Mouse (Mus musculus): ENCODE measurements around the gene Selenop.
"Not testable (repeated sequence)": the region's sequence is repeated elsewhere in the genome, so short reads cannot be mapped to it uniquely, and the experiment has no call there.

Selenop gene

DNA sequence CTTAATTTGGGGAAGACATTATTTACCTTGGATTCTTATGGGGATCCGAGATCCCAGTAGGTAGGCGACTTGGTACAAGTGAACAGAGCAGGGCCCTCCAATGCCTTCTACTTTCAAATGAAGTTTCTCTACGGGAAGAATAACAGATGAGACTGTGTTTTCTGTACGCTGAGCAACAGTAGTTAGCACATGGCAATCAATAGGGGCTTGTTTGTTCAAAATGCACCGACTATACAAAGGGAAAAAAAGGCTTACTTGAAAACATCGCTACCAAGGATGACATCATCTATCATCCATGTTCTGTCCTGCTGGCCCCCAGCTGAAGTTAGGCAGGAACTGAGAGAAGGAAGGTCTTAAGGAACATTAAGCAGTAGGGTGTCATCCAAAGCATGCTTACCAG lies at the start of gene Selenop:
Gene Selenop (plus strand): TSS at position 301 of the 400 bp plus-strand sequence.
- no peak for DNase-seq

DNA sequence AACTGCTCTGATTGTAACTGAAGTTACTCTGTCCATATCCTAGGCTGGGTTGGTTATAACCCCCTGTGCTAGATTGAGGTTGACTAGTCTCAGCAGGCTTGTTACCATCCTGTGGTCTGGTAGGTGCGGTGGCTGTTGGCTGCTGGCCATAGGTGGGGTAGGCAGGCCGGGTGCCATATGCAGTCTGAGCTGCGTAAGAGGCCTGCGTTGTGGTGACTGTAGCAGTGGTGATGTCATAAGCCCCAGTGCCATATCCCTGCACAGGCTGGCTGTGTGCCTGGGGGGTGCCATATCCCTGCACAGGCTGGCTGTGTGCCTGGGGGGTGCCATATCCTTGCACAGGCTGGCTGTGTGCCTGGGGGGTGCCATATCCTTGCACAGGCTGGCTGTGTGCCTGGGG lies 49.7 kb upstream of the Selenop start:
- DNase-seq: not testable (repeated sequence)

DNA sequence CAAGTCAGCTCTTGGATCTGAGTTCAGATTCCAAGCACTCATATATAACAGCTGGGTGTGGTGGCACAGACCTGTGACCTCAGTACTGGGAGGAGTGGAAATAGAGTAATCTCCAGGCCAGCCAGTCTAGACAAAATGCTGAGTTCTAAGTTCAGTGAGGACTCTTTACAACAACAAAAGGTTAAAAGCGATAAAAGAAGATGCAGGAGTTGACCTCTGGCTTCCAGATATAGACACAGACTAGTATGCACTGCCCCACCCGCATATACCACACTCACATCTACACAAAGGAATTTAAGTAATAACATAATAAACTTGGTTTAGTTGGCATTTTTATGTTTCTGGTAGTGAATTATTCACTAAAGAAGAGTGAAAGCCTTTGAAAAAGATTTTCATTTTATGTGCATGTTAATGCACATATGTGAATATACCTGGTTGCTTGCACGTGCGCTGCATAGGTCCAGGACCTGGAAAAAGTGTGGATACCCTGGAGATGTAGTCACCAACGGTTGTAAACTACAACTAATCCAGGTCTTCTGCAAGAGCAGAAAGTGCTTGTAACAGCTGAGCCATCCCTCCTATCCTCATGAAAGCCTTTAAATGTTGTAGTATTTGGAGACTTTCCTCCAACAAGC lies 45.4 kb upstream of the Selenop start:
- no peak for DNase-seq

DNA sequence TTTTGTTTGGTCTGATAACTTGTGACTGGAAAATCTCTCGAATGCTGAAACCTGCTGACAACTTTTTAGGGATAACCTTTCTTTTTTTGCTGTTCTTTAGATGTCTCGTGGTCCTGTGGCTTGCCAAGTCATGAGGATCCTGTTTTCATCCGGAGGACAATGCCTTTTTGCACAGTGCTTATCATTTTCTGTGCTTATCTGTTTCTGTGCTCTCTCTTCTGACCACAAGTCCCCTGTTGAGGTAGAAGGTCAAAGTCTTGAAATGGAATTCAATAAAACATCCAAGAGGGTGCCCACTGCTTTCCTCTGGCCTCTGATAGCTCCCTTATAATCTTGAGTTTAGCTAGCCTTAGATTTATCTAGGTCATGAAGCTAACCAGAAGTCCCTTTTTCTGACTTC lies 41.8 kb upstream of the Selenop start:
- DNase-seq: no peak

DNA sequence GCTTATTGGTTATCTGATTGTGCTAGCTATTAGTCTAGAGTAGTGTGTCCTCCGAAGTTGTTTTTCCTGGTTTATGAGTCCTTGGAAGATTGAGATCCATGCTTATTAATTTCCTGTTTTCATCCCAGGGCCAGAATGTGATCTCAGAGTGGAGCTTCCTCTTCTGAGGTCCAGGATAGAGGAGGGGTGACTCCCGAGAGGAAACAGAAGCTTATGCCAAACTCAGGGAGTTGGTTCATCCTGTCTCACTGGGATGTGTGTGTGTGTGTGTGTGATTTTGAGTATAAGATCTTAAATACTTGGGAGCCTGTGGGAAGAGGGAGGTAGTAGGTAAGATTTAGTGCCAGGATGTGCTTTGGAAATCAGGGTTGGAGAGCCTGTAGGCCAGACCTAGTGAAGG lies 40.2 kb upstream of the Selenop start:
- DNase-seq: no peak

DNA sequence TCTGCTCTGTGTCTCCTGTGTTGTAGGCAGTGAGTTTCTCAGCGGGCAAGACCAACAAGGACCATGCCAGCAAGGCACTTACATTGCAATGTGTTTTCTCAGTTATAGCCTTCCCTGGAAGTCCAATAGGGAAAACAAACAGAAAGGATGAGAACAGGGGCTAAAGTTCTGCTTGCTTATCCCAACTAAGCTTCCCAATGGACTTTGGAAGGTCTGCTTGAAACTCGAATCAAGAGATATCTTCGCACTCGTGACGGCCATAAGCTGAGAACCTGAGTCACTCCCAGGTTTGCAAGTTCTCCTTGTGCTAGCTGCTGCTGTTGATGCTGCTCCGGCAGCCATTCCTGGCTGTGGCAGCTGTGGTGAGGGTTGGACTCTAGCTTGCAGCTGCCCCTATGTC lies 39.4 kb upstream of the Selenop start:
- no peak for DNase-seq

DNA sequence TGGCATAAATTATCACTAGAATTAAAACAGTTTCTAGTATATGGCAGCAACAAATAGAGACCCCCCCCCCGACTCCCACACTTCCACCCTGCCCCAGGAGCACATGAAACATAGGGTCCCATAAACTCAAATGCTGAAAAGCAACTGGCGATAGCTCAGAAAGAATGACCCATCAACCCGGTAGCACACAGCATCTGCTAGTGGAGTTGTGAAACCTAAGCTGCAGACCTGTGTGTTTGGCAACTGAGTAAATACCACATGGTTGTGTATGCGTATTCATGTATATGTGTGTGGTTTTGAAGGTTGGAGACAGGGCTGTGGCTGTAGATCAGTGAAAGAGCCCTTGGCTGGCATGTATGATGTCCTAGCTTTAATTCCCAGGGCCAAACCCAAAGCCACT lies 37.3 kb upstream of the Selenop start:
- no peak for DNase-seq

DNA sequence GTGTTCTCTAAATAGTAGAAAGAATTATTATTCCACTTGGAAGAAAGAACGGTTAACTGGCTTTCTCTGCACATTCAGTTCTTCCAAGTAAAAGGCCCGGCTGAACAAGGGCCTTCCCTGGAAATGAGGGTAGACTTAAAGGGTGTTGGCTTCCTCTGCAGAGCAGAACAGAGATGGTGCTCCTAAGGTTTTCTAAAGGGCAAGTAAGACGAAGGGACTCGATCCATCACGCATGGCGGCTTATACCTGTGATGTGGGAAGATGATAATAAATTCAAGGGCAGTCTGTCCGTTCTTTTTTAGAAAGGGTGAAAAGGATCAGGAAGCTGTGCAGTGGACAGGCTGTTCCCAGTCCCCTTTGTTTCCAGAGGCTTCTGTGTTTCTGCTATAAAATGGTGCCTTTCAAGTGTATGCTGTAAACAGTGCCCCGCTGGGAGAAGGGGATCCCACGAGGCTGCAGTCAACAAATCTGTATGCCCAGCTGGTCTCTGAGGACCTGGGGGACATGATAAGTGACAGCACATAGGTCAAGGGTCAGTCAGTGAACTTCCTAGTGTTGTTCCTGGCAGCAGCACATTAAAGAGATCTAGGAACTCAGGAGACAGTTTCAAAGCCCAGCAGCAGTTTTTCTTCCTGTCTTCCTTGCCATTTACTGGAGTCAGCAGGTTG lies 36.0 kb upstream of the Selenop start:
- DNase-seq: no peak

DNA sequence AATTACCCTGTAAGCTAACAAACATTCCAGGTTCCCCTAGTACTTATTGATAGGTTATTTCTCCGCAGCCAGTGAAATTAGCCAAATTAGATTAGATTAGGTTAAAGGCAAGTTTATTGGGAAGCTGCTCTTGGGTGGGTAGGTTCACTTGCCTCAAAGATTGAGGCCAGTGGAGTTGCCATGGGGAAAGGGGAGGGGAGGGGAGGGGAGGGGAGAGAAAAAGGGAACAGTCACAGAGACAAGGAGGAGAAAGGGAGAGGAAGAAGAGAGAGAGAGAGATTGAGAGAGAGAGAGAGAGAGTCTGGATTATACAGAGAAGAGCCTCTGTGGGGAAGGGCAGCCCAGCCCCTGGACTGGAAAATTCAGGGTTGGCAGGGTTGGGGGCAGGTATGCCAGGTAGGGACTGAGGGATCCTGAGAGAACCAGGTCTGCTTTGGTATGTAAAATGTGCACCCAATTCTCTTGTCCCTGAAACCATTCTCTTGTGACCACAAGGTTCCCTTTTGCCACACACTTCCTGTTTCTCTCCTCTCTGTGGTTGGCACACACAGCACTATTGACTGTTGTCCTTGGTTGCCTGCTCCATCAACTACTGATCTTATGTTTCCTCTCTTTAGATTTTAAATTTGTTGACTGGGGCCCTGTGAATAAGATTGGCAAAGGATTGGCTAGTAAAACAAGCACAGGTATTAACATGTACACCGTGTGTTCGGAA lies 34.4 kb upstream of the Selenop start:
- no peak for DNase-seq

DNA sequence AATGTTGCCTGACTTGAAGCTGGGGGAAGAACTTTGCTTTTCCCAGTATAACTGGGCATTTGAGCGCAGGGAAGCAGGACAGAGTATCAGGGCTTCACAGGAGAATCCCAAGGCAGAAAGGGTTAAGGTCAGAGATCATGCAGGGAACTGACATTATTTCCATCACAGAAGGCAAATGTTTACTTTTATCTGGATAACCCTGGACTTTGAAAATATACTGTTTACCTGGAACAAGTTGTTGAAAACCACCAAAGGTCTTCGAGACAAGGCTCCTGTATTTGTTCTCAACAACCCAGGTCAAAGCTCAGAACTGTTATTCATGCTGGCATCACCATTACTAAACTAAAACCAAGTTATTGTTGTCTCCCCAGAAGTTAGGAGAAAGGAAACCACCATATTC lies 32.0 kb upstream of the Selenop start:
- no peak for DNase-seq

DNA sequence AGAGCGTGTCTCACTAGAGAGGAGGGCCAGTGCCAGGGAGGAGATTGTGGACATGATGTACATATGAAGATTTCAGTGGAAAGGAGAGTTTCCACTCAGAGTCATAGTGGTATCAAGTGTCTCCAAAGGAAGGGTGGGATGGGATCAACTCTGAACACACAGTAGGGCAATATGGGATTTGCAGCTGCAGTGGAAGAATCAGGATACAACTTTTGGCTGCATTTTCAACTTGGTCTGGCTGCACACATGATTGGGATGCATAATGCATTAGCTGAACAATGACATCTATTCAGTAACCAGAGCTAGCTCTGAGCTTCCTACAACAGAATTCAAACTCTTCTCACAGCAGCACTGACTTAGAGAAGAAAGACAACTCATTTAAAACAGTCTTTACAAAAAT lies 30.4 kb upstream of the Selenop start:
- DNase-seq: no peak

DNA sequence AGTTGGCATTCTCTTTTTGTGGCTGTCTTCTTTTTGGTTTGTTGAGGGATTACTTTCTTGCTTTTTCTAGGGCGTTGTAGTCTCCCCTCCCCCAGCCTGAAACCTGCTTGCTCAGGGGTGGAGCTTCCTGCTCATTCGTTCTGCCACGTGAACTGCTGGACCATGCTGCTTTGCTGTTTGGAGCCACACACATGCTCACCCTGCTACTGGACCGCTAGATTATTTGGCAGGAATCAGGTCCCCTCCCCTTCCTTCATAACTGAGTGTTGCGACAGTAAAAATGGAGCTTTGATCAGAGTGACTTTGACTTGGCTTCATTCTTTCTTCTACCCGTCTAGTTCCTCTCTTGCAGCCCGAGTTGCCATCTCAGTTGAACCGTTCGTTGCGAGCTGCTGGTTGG lies 23.3 kb upstream of the Selenop start:
- not testable (repeated sequence) for DNase-seq

DNA sequence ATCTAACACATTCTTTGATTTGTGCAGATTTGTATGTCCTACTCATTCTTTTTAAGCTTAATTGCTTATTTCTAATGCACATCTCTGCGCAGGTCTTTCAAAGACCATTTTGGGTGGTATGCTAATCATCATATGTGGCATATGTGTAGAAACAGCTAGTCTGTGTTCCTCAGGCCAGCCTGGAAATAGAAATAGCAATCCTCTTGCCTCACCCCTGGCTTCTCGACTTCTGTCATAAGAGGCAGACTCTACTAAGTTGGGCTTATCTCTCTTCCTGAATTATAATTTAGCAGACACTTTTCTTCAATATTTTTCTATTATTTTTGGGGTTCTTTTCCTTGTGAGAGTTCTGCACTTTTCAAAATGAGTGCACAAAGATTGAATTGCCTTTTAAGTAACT lies 17.7 kb upstream of the Selenop start:
- DNase-seq: no peak

DNA sequence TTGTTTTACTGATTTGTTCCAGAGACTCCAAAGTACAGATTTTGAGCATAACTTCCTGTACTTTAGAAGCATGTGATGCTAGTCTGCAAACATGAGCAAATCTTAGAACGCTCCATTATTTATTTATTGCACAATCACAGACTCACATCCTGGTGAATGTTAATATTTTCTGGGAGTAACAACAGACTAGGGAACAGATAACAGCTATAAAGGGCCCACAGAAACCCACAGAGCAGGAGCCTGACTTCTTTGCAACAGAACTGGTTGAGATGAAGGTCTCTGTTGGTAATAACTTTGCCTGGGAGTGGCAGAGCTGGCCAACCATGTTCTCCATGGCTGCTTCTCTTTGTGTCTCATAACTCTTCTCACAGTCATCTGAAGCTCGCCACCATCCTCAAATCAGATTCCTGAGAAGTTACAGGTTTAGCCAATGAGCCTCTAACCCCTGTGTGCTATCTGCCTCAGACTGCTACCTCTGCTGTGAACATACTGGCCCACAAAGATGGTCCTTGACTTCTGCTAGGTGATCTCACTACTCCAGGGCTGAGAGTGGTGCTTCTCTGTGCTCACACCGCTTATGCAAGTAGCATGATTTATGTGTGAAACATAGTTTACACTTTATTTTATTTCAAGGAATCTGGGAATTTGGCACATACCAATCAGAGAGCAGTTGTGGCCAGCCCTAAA lies 17.2 kb upstream of the Selenop start:
- no peak for DNase-seq

DNA sequence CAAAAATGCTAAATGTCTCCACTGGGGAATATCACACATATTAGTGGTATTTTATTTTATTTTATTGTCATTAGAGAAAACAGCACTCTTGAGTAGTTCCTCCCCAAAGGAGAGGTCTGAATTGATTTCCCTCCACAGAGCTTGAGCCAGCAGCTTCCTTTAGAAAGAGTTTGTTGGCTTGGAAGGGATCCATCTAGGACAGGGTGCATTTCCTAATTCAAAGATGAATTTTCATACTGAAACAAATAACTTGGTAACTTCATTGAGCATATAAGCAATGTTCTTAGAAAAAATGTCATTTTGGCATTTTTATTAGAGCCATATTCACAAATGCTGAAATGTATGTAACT lies 16.7 kb upstream of the Selenop start:
- no peak for DNase-seq

DNA sequence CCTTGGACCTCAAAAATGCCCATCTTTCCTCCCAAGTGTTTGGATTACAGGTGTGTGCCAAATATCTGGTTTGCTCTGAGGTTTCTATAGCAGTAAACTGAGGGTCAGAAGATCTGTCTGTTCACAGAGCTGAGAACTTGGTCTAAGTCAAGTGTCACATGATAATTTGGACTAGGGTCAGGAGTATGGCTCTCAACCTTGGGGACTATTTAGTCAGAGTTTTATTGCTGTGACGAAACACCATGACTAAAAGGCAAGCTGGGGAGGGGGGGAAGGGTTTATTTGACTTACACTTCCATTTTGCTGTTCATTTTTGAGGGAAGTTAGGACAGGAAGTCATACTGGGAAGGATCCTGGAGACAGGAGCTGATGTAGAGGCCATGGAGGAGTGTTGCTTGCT lies 9.3 kb upstream of the Selenop start:
- no peak for DNase-seq

DNA sequence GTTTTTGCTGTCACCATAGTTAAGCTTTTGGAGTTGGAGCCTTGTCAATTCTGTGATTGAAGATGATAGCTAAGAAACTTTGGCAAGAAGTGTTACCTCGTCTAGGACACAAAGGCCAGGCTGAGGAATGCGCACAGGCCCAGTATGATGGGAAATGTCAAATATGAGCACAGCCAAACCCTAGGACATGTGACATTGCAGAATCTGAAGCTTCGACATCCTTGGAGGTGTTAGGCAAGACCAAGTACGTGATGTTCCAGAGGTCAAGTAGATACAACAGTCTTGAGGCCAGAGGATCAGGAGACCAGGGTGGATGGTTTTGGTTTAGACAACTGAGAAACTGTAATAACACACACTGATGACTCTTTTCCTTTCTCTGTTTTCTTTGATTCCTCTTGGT lies 8.0 kb upstream of the Selenop start:
- DNase-seq: no peak

DNA sequence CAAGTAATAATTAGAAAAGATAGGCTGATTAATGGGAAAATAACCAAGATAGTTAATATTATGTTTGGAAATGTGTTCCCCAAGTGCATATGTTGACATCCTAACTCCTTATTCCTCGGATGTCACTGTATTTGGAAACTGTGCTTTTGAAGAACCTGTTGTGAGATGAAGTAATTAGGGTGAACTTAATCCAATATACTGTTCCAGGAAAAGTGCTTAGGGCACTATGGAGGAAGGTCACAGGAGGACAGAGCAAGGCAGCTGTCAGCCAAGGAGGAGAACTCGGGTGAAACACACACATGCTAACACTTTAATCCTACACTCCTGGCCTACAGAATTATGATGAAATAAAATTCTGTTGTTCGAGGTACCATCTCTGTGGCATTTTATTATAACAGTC lies 5.5 kb upstream of the Selenop start:
- DNase-seq: no peak

DNA sequence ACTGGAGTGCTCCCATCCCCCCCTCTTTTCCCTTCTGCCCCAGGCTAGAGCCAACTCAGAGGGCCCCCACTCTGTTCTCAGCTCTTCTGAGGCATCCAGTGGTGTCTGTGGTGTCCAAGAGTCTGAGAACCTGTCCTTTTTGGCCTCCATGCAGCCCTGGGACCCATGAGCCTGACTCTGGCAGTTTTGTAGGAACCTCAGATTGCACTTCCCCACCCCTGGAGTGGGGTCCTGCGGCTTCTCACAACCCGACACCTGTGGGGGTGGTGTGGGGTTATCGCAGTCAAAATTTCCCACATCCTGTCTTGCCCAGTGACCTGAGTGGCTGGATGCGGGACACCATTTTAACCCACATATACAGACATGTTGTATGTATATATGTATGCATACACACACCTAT lies 4.1 kb upstream of the Selenop start:
- no peak for DNase-seq

DNA sequence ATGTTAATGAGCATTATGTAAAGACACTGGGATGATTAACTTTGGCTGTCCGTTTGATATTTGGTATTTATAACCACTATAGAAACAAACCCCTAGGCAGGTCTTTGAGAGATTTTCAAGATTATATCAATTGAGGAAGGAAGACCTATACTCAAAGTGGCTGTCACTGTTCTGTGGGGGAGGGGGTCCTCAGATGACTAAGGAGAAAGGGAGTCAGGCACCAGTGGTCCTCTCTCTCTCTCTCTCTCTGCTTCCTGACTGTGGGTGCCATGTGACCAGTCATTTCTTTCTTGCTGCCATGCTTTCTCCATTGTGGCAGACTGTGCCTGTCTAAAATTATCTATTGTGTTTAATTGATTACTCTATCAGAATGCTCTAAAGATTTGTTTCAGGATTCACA lies 3.5 kb upstream of the Selenop start:
- no peak for DNase-seq

DNA sequence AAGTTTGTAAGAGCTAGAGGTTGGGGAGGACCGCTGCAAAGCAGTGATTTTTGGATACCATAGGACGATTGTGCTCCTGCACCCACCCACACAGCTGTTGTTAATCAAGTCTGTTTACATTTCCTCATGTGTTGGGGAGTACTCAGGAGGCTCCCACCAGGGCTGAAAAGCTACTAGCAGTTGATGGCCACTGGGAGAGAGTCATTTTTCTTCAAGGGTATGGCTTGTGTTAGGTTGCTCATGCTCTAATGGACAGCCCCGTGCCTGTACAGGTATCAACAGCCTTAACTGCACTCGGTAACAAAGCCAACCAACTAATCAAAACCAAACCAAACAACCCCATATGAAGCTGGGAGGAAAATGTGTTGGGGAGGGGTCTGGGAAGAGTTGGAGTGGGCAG lies 1.1 kb downstream of the Selenop start:
- no peak for DNase-seq

DNA sequence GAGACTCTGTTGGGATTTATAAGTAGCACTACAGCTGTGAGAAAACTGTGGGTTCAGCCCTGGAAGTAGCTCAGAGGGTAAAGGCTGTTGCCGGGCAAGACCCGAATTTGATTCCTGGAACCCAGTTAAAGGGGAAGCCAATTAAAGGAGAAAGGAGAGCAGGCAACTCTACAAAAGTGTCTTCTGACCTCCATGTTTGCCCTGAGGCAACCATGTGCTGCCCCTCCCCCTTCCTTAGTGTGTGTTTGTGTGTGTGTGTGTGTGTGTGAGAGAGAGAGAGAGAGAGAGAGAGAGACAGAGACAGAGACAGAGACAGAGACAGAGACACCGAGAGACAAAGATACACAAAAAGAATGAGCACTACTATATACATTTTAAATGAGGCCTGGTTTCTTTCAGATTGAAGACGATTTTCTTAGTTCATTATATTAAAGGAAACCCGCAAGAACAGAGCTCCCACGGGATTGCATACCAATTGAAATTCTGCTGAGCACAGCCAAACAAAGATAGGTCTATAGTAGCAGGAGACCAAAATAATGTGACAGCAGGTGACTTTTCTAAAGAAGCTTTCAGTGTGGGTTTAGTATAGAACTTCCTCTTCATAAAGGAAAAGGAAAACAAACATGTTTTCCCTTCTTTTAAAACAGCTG lies 1.8 kb downstream of the Selenop start:
- no peak for DNase-seq

DNA sequence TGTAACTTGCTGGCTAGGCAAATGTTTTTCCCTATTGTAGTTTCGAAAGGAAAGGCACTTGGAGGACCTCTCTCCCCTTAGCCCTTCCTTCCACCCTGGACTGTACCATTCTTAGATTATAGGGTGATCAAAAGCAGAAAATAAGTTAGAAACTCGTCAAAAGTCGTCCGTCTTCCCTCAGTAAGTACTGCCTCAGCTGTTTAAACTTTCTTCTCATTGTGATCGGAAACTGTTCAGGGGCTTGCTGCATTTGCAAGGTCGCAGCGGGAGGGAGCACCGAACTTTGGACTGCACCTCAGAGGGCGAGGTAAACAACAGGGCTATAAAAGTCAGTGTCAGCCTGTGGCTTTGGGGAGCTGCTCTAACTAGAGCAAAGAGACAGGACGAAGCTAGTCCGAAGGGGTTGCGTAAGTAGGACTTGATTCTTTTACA lies 2.3 kb downstream of the Selenop start:
- peak; percentile 19 to 35 for DNase-seq

Data from cerebellum, postnatal 25 days (tissue).